Mouse (Mus musculus): Measurements from ENCODE around the gene Rpap3. TPM values are rescaled to one million over a fixed set of nuclear protein-coding genes. Genes with fewer than 3 reads are reported as not detected.

The Rpap3 gene
- polyA plus RNA-seq, 1 experiment from 2014 or later = 34.1 TPM

- no peaks in the 10 kb centered on the region for H3K27me3 ChIP-seq (replicated peaks; ENCODE audit: control insufficient read depth, insufficient read depth, low read length)
- no peak overlapping the region for H3K27ac ChIP-seq (ENCODE audit: low read depth)
- H3K9me3 ChIP-seq (ENCODE audit: control insufficient read depth, low read length) = no peaks in the 10 kb centered on the region
- no peak for ATAC-seq (replicated peaks; ENCODE audit: low FRiP score, low TSS enrichment, low read depth)
- H3K4me2 ChIP-seq (ENCODE audit: low read length) = no peak overlapping the region
- WGBS = 68% methylated on average over 10 of the region's 10 CpGs
- H3K4me3 ChIP-seq (ENCODE audit: low read depth, low read length) = no peak overlapping the region
- DNase-seq (ENCODE audit: low spot score) = no peak
- H3K36me3 ChIP-seq (ENCODE audit: control insufficient read depth, insufficient read depth, low read length) = no peaks in the 10 kb centered on the region
- peaks cover 18% of the 10 kb centered on the region for H3K4me1 ChIP-seq (replicated peaks; ENCODE audit: control insufficient read depth, insufficient read depth, low read length)
- H3K9ac ChIP-seq (ENCODE audit: low read length) = no peak overlapping the region
Measured at GRCm38 (mm10) chr15:97748309-97748708, 42.7 kb upstream of the Rpap3 start.

GRCm38 (mm10) chr15:97747486-97747885 lies 41.9 kb upstream of the Rpap3 start:
- H3K9me3 ChIP-seq (ENCODE audit: control insufficient read depth, low read length) = no peaks in the 10 kb centered on the region
- no peaks in the 10 kb centered on the region for H3K36me3 ChIP-seq (ENCODE audit: control insufficient read depth, insufficient read depth, low read length)
- H3K27ac ChIP-seq (ENCODE audit: low read depth) = no peak overlapping the region
- ATAC-seq (replicated peaks; ENCODE audit: low FRiP score, low TSS enrichment, low read depth) (no peak), DNase-seq (ENCODE audit: low spot score) (no peak)
- H3K4me3 ChIP-seq (ENCODE audit: low read depth, low read length) = no peak overlapping the region
- WGBS = 88% methylated on average over 4 of the region's 4 CpGs
- no peaks in the 10 kb centered on the region for H3K27me3 ChIP-seq (replicated peaks; ENCODE audit: control insufficient read depth, insufficient read depth, low read length)
- no peak overlapping the region for H3K4me2 ChIP-seq (ENCODE audit: low read length)
- peaks cover 18% of the 10 kb centered on the region for H3K4me1 ChIP-seq (replicated peaks; ENCODE audit: control insufficient read depth, insufficient read depth, low read length)
- H3K9ac ChIP-seq (ENCODE audit: low read length) = no peak overlapping the region

GRCm38 (mm10) chr15:97746748-97747147 lies 41.1 kb upstream of the Rpap3 start:
- no peaks in the 10 kb centered on the region for H3K9me3 ChIP-seq (ENCODE audit: control insufficient read depth, low read length)
- DNase-seq (ENCODE audit: low spot score) = no peak
- peaks cover 18% of the 10 kb centered on the region for H3K4me1 ChIP-seq (replicated peaks; ENCODE audit: control insufficient read depth, insufficient read depth, low read length)
- H3K4me2 ChIP-seq (ENCODE audit: low read length) = no peak overlapping the region
- H3K27ac ChIP-seq (ENCODE audit: low read depth) = no peak overlapping the region
- H3K4me3 ChIP-seq (ENCODE audit: low read depth, low read length) = no peak overlapping the region
- H3K36me3 ChIP-seq (ENCODE audit: control insufficient read depth, insufficient read depth, low read length) = no peaks in the 10 kb centered on the region
- no peak overlapping the region for H3K9ac ChIP-seq (ENCODE audit: low read length)
- 91% methylated on average over 24 of the region's 24 CpGs for WGBS
- ATAC-seq (replicated peaks; ENCODE audit: low FRiP score, low TSS enrichment, low read depth) = no peak
- H3K27me3 ChIP-seq (replicated peaks; ENCODE audit: control insufficient read depth, insufficient read depth, low read length) = no peaks in the 10 kb centered on the region

- 91% methylated on average over 10 of the region's 10 CpGs for WGBS
- Histone ChIP-seq H3K9ac (ENCODE audit: low read length) (no peak overlapping the region), H3K27me3 (replicated peaks; ENCODE audit: control insufficient read depth, insufficient read depth, low read length) (no peaks in the 10 kb centered on the region), H3K4me2 (ENCODE audit: low read length) (no peak overlapping the region), H3K36me3 (ENCODE audit: control insufficient read depth, insufficient read depth, low read length) (no peaks in the 10 kb centered on the region), H3K4me3 (ENCODE audit: low read depth, low read length) (no peak overlapping the region), H3K27ac (ENCODE audit: low read depth) (no peak overlapping the region), H3K9me3 (ENCODE audit: control insufficient read depth, low read length) (no peaks in the 10 kb centered on the region), H3K4me1 (replicated peaks; ENCODE audit: control insufficient read depth, insufficient read depth, low read length) (peaks cover 18% of the 10 kb centered on the region)
- ATAC-seq (replicated peaks; ENCODE audit: low FRiP score, low TSS enrichment, low read depth) = no peak
- DNase-seq (ENCODE audit: low spot score) = no peak
Measured at GRCm38 (mm10) chr15:97746278-97746677, 40.7 kb upstream of the Rpap3 start.

- Histone ChIP-seq H3K4me3 (ENCODE audit: low read depth, low read length) (no peak overlapping the region), H3K9ac (ENCODE audit: low read length) (no peak overlapping the region), H3K27me3 (replicated peaks; ENCODE audit: control insufficient read depth, insufficient read depth, low read length) (no peaks in the 10 kb centered on the region), H3K4me2 (ENCODE audit: low read length) (no peak overlapping the region), H3K27ac (ENCODE audit: low read depth) (no peak overlapping the region), H3K4me1 (replicated peaks; ENCODE audit: control insufficient read depth, insufficient read depth, low read length) (peaks cover 9% of the 10 kb centered on the region), H3K36me3 (ENCODE audit: control insufficient read depth, insufficient read depth, low read length) (no peaks in the 10 kb centered on the region), H3K9me3 (ENCODE audit: control insufficient read depth, low read length) (no peaks in the 10 kb centered on the region)
- 62% methylated on average over 10 of the region's 10 CpGs for WGBS
- no peak for ATAC-seq (replicated peaks; ENCODE audit: low FRiP score, low TSS enrichment, low read depth)
- DNase-seq (ENCODE audit: low spot score) = no peak
Measured at GRCm38 (mm10) chr15:97745331-97745730, 39.7 kb upstream of the Rpap3 start.

GRCm38 (mm10) chr15:97744930-97745329 lies 39.3 kb upstream of the Rpap3 start:
- no peak overlapping the region for H3K4me2 ChIP-seq (ENCODE audit: low read length)
- no peak overlapping the region for H3K4me3 ChIP-seq (ENCODE audit: low read depth, low read length)
- no peak for DNase-seq (ENCODE audit: low spot score)
- H3K27ac ChIP-seq (ENCODE audit: low read depth) = no peak overlapping the region
- WGBS = 58% methylated on average over 10 of the region's 10 CpGs
- H3K27me3 ChIP-seq (replicated peaks; ENCODE audit: control insufficient read depth, insufficient read depth, low read length) = no peaks in the 10 kb centered on the region
- H3K36me3 ChIP-seq (ENCODE audit: control insufficient read depth, insufficient read depth, low read length) = no peaks in the 10 kb centered on the region
- ATAC-seq (replicated peaks; ENCODE audit: low FRiP score, low TSS enrichment, low read depth) = no peak
- H3K9me3 ChIP-seq (ENCODE audit: control insufficient read depth, low read length) = no peaks in the 10 kb centered on the region
- H3K9ac ChIP-seq (ENCODE audit: low read length) = no peak overlapping the region
- H3K4me1 ChIP-seq (replicated peaks; ENCODE audit: control insufficient read depth, insufficient read depth, low read length) = peaks cover 7% of the 10 kb centered on the region

- Histone ChIP-seq H3K27me3 (replicated peaks; ENCODE audit: control insufficient read depth, insufficient read depth, low read length) (no peaks in the 10 kb centered on the region), H3K4me2 (ENCODE audit: low read length) (no peak overlapping the region), H3K4me3 (ENCODE audit: low read depth, low read length) (no peak overlapping the region), H3K9ac (ENCODE audit: low read length) (no peak overlapping the region), H3K36me3 (ENCODE audit: control insufficient read depth, insufficient read depth, low read length) (no peaks in the 10 kb centered on the region), H3K9me3 (ENCODE audit: control insufficient read depth, low read length) (no peaks in the 10 kb centered on the region), H3K4me1 (replicated peaks; ENCODE audit: control insufficient read depth, insufficient read depth, low read length) (peaks cover 7% of the 10 kb centered on the region), H3K27ac (ENCODE audit: low read depth) (no peak overlapping the region)
- 48% methylated on average over 12 of the region's 12 CpGs for WGBS
- DNase-seq (ENCODE audit: low spot score) (no peak), ATAC-seq (replicated peaks; ENCODE audit: low FRiP score, low TSS enrichment, low read depth) (no peak)
Measured at GRCm38 (mm10) chr15:97743961-97744525, 38.4 kb upstream of the Rpap3 start.

- DNase-seq (ENCODE audit: low spot score) (no peak), ATAC-seq (replicated peaks; ENCODE audit: low FRiP score, low TSS enrichment, low read depth) (no peak)
- Histone ChIP-seq H3K27me3 (replicated peaks; ENCODE audit: control insufficient read depth, insufficient read depth, low read length) (no peaks in the 10 kb centered on the region), H3K4me3 (ENCODE audit: low read depth, low read length) (no peak overlapping the region), H3K4me2 (ENCODE audit: low read length) (no peak overlapping the region), H3K36me3 (ENCODE audit: control insufficient read depth, insufficient read depth, low read length) (no peaks in the 10 kb centered on the region), H3K4me1 (replicated peaks; ENCODE audit: control insufficient read depth, insufficient read depth, low read length) (peaks cover 7% of the 10 kb centered on the region), H3K9ac (ENCODE audit: low read length) (no peak overlapping the region), H3K27ac (ENCODE audit: low read depth) (no peak overlapping the region), H3K9me3 (ENCODE audit: control insufficient read depth, low read length) (no peaks in the 10 kb centered on the region)
- 77% methylated on average over 5 of the region's 5 CpGs for WGBS
Measured at GRCm38 (mm10) chr15:97743210-97743609, 37.6 kb upstream of the Rpap3 start.

GRCm38 (mm10) chr15:97742600-97742999 lies 37.0 kb upstream of the Rpap3 start:
- Histone ChIP-seq H3K4me1 (replicated peaks; ENCODE audit: control insufficient read depth, insufficient read depth, low read length) (peaks cover 7% of the 10 kb centered on the region), H3K27ac (ENCODE audit: low read depth) (no peak overlapping the region), H3K36me3 (ENCODE audit: control insufficient read depth, insufficient read depth, low read length) (no peaks in the 10 kb centered on the region), H3K27me3 (replicated peaks; ENCODE audit: control insufficient read depth, insufficient read depth, low read length) (no peaks in the 10 kb centered on the region), H3K9me3 (ENCODE audit: control insufficient read depth, low read length) (no peaks in the 10 kb centered on the region), H3K9ac (ENCODE audit: low read length) (no peak overlapping the region), H3K4me2 (ENCODE audit: low read length) (no peak overlapping the region), H3K4me3 (ENCODE audit: low read depth, low read length) (no peak overlapping the region)
- ATAC-seq (replicated peaks; ENCODE audit: low FRiP score, low TSS enrichment, low read depth) = no peak
- WGBS = 60% methylated on average over 4 of the region's 4 CpGs
- DNase-seq (ENCODE audit: low spot score) = no peak

Data from intestine, embryonic 14.5 days (tissue).